Mouse (Mus musculus): Measurements from ENCODE around the gene Gm9945. TPM values are rescaled to one million over a fixed set of nuclear protein-coding genes. Genes with fewer than 3 reads are reported as not detected.
A peak's percentile ranks its signal among the peaks of the same experiment; 100 is the strongest.

Gm9945 gene
- polyA plus RNA-seq, 1 experiment from 2014 or later: not detected

- Histone ChIP-seq H3K4me2 (no peak overlapping the region), H3K9ac (no peak overlapping the region), H3K36me3 (no peaks in the 10 kb centered on the region), H3K9me3 (no peaks in the 10 kb centered on the region), H3K27me3 (peaks cover 80% of the 10 kb centered on the region), H3K27ac (no peak overlapping the region), H3K4me1 (replicated peaks) (peaks cover 13% of the 10 kb centered on the region), H3K4me3 (no peak overlapping the region)
- WGBS: 44% methylated on average over 3 of the region's 3 CpGs
- ATAC-seq (ENCODE audit: low FRiP score): no peak
Observed at GRCm38 (mm10) chr11:53485719-53486118, 5.8 kb downstream of the Gm9945 start.

GRCm38 (mm10) chr11:53486351-53486750, 6.4 kb downstream of the Gm9945 start:
- no peaks in the 10 kb centered on the region for H3K9me3 ChIP-seq
- H3K36me3 ChIP-seq: no peaks in the 10 kb centered on the region
- peaks cover 75% of the 10 kb centered on the region for H3K27me3 ChIP-seq
- no peak overlapping the region for H3K27ac ChIP-seq
- peaks cover 13% of the 10 kb centered on the region for H3K4me1 ChIP-seq (replicated peaks)
- ATAC-seq (ENCODE audit: low FRiP score): 0 out of 2 replicates have a peak, but pooled peaks have one; percentile 17
- WGBS: 58% methylated on average over 3 of the region's 3 CpGs
- H3K4me3 ChIP-seq: no peak overlapping the region
- H3K4me2 ChIP-seq: no peak overlapping the region
- no peak overlapping the region for H3K9ac ChIP-seq

- Histone ChIP-seq H3K4me3 (peak overlapping the region; percentile 23), H3K4me1 (replicated peaks) (peaks cover 16% of the 10 kb centered on the region), H3K27me3 (peaks cover 68% of the 10 kb centered on the region), H3K36me3 (no peaks in the 10 kb centered on the region), H3K27ac (no peak overlapping the region), H3K9ac (peak overlapping the region; percentile 46; the same call in 1 of the 2 replicates), H3K9me3 (no peaks in the 10 kb centered on the region), H3K4me2 (peak overlapping the region; percentile 51)
- ATAC-seq (ENCODE audit: low FRiP score): peak; percentile 46; the same call in 1 of the 2 replicates
- 15% methylated on average over 27 of the region's 27 CpGs for WGBS
Observed at GRCm38 (mm10) chr11:53486822-53487594, 7.0 kb downstream of the Gm9945 start.

- Histone ChIP-seq H3K9ac (no peak overlapping the region), H3K36me3 (no peaks in the 10 kb centered on the region), H3K27me3 (peaks cover 51% of the 10 kb centered on the region), H3K4me3 (no peak overlapping the region), H3K4me2 (no peak overlapping the region), H3K27ac (no peak overlapping the region), H3K9me3 (no peaks in the 10 kb centered on the region), H3K4me1 (replicated peaks) (peaks cover 25% of the 10 kb centered on the region)
- WGBS: 97% methylated on average over 5 of the region's 5 CpGs
- no peak for ATAC-seq (ENCODE audit: low FRiP score)
Observed at GRCm38 (mm10) chr11:53489007-53489406, 9.0 kb downstream of the Gm9945 start.

- Histone ChIP-seq H3K4me1 (replicated peaks) (peaks cover 26% of the 10 kb centered on the region), H3K27me3 (peaks cover 50% of the 10 kb centered on the region), H3K4me3 (no peak overlapping the region), H3K9ac (no peak overlapping the region), H3K36me3 (no peaks in the 10 kb centered on the region), H3K4me2 (no peak overlapping the region), H3K9me3 (no peaks in the 10 kb centered on the region), H3K27ac (no peak overlapping the region)
- no peak for ATAC-seq (ENCODE audit: low FRiP score)
- 61% methylated on average over 9 of the region's 9 CpGs for WGBS
Observed at GRCm38 (mm10) chr11:53489421-53489820, 9.5 kb downstream of the Gm9945 start.

GRCm38 (mm10) chr11:53491954-53492401, 12.0 kb downstream of the Gm9945 start:
- Histone ChIP-seq H3K36me3 (no peaks in the 10 kb centered on the region), H3K27ac (peak overlapping the region; percentile 44; the same call in 1 of the 2 replicates), H3K4me3 (no peak overlapping the region), H3K4me2 (no peak overlapping the region), H3K27me3 (peaks cover 32% of the 10 kb centered on the region), H3K4me1 (replicated peaks) (peaks cover 35% of the 10 kb centered on the region), H3K9me3 (no peaks in the 10 kb centered on the region), H3K9ac (no peak overlapping the region)
- WGBS: 6% methylated on average over 8 of the region's 8 CpGs
- 0 out of 2 replicates have a peak, but pooled peaks have one; percentile 46 for ATAC-seq (ENCODE audit: low FRiP score)

GRCm38 (mm10) chr11:53493243-53493955, 13.4 kb downstream of the Gm9945 start:
- no peak overlapping the region for H3K4me3 ChIP-seq
- ATAC-seq (ENCODE audit: low FRiP score): no peak
- peaks cover 29% of the 10 kb centered on the region for H3K27me3 ChIP-seq
- no peak overlapping the region for H3K27ac ChIP-seq
- peaks cover 29% of the 10 kb centered on the region for H3K4me1 ChIP-seq (replicated peaks)
- H3K36me3 ChIP-seq: no peaks in the 10 kb centered on the region
- H3K9ac ChIP-seq: no peak overlapping the region
- no peak overlapping the region for H3K4me2 ChIP-seq
- 8% methylated on average over 3 of the region's 3 CpGs for WGBS
- no peaks in the 10 kb centered on the region for H3K9me3 ChIP-seq

- ATAC-seq (ENCODE audit: low FRiP score): no peak
- H3K4me3 ChIP-seq: no peak overlapping the region
- 0 out of 2 replicates have a peak overlapping the region, but pooled peaks have one; percentile 30 for H3K27ac ChIP-seq
- H3K9ac ChIP-seq: no peak overlapping the region
- H3K4me2 ChIP-seq: no peak overlapping the region
- H3K36me3 ChIP-seq: no peaks in the 10 kb centered on the region
- no peaks in the 10 kb centered on the region for H3K9me3 ChIP-seq
- peaks cover 29% of the 10 kb centered on the region for H3K4me1 ChIP-seq (replicated peaks)
- WGBS: 19% methylated on average over 6 of the region's 6 CpGs
- peaks cover 37% of the 10 kb centered on the region for H3K27me3 ChIP-seq
Observed at GRCm38 (mm10) chr11:53495417-53495816, 15.5 kb downstream of the Gm9945 start.

- no peak overlapping the region for H3K9ac ChIP-seq
- no peak overlapping the region for H3K4me3 ChIP-seq
- H3K9me3 ChIP-seq: no peaks in the 10 kb centered on the region
- H3K4me1 ChIP-seq (replicated peaks): peaks cover 31% of the 10 kb centered on the region
- no peak overlapping the region for H3K27ac ChIP-seq
- WGBS: 71% methylated on average over 6 of the region's 6 CpGs
- H3K27me3 ChIP-seq: peaks cover 49% of the 10 kb centered on the region
- H3K4me2 ChIP-seq: no peak overlapping the region
- no peaks in the 10 kb centered on the region for H3K36me3 ChIP-seq
- ATAC-seq (ENCODE audit: low FRiP score): no peak
Observed at GRCm38 (mm10) chr11:53496946-53497345, 17.0 kb downstream of the Gm9945 start.

GRCm38 (mm10) chr11:53500569-53500968, 20.6 kb downstream of the Gm9945 start:
- peaks cover 22% of the 10 kb centered on the region for H3K4me1 ChIP-seq (replicated peaks)
- no peaks in the 10 kb centered on the region for H3K9me3 ChIP-seq
- 10% methylated on average over 11 of the region's 11 CpGs for WGBS
- no peak overlapping the region for H3K9ac ChIP-seq
- ATAC-seq (ENCODE audit: low FRiP score): no peak
- no peak overlapping the region for H3K4me2 ChIP-seq
- H3K36me3 ChIP-seq: no peaks in the 10 kb centered on the region
- H3K4me3 ChIP-seq: no peak overlapping the region
- H3K27me3 ChIP-seq: peaks cover 67% of the 10 kb centered on the region
- H3K27ac ChIP-seq: no peak overlapping the region

- Histone ChIP-seq H3K9ac (no peak overlapping the region), H3K4me2 (no peak overlapping the region), H3K27ac (no peak overlapping the region), H3K36me3 (no peaks in the 10 kb centered on the region), H3K4me3 (no peak overlapping the region), H3K9me3 (no peaks in the 10 kb centered on the region), H3K27me3 (peaks cover 60% of the 10 kb centered on the region), H3K4me1 (replicated peaks) (peaks cover 13% of the 10 kb centered on the region; the same call in 1 of the 2 replicates)
- 83% methylated on average over 8 of the region's 8 CpGs for WGBS
- ATAC-seq (ENCODE audit: low FRiP score): no peak
Observed at GRCm38 (mm10) chr11:53502039-53502765, 22.2 kb downstream of the Gm9945 start.

GRCm38 (mm10) chr11:53503738-53504137, 23.8 kb downstream of the Gm9945 start:
- Histone ChIP-seq H3K4me3 (no peak overlapping the region), H3K9ac (no peak overlapping the region), H3K27ac (no peak overlapping the region), H3K27me3 (peaks cover 47% of the 10 kb centered on the region), H3K9me3 (no peaks in the 10 kb centered on the region), H3K4me1 (replicated peaks) (peaks cover 17% of the 10 kb centered on the region; the same call in 1 of the 2 replicates), H3K36me3 (no peaks in the 10 kb centered on the region), H3K4me2 (no peak overlapping the region)
- no peak for ATAC-seq (ENCODE audit: low FRiP score)
- 92% methylated on average over 5 of the region's 5 CpGs for WGBS

All from hindbrain, embryonic 13.5 days (tissue).